8 mouse cellular contexts compared by ENCODE assay signal in the genomic region with DNA sequence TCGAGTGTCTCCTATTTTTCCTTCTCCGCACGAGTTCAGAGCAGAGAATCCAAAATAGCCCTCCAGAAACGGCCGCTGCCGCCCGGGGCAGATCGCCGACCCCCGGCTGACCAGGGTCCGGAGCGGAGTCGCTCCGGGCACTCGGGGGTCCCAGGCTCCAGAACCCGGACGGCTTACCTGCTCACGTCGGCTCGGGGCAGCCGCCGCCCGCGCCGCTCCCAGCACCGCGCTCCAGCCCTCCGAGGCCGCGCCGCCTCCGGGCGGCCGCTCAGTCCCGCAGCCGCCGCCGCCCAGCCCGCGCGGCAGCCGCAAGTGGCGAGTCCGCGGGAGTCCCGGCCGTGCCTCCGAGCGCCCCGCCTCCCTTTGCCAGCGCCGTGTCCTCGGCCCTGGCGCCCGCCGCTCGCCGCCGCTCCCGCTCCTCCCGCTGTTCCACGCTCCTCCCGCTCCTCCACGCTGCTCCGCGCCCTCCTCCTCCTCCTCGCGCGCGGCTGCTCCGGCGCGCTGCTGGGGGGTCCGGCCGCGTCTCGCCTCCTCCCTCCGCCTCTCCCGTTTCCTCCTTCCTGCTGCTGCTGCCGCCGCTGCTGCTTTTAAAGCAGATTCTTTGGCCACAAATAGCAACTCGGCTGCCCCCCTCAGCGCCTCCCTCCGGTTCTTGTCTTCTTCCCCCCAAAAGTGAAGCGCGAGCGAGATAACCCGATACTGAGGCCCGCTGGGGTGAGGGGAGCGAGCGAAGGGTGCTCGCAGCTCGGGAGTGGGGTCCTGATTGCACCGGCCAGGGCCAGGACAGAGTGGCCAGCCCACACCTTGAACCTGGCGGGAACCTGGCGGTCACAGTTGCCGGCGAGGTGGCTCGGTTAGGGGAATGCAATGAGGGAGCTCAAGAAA.
DNase-seq lines count a peak whose midpoint lies in the region; ATAC-seq lines count a peak whose summit lies in the region.

No protein-coding gene starts in this region.

- peak overlapping the region; percentile 93 for H3K27ac ChIP-seq in hindbrain, embryonic 12.5 days
- H3K27ac ChIP-seq in lung, embryonic 15.5 days = peak overlapping the region; percentile 91

- H3K4me2 ChIP-seq in hindbrain, embryonic 12.5 days (replicated peaks) = peak overlapping the region; percentile 76
- peak overlapping the region; percentile 94 for H3K4me2 ChIP-seq in lung, embryonic 15.5 days

- H3K4me1 ChIP-seq in hindbrain, embryonic 12.5 days = peaks cover 9% of the 10 kb centered on the region
- peaks cover 5% of the 10 kb centered on the region; the same call in 1 of the 2 replicates for H3K4me1 ChIP-seq in lung, embryonic 15.5 days

- no peaks in the 10 kb centered on the region for H3K36me3 ChIP-seq in hindbrain, embryonic 12.5 days
- H3K36me3 ChIP-seq in lung, embryonic 15.5 days = no peaks in the 10 kb centered on the region

- H3K9ac ChIP-seq in hindbrain, embryonic 12.5 days = peak overlapping the region; percentile 93
- peak overlapping the region; percentile 90 for H3K9ac ChIP-seq in lung, embryonic 15.5 days

- WGBS in hindbrain, embryonic 12.5 days = under 1% methylated on average over 91 of the region's 99 CpGs
- under 1% methylated on average over 99 of the region's 99 CpGs for WGBS in lung, embryonic 15.5 days

- peak overlapping the region; percentile 84 for H3K4me3 ChIP-seq in hindbrain, embryonic 12.5 days
- H3K4me3 ChIP-seq in lung, embryonic 15.5 days = peak overlapping the region; percentile 82

- peak; percentile 70 for DNase-seq in ZHBTc4 (ENCODE audit: low read depth, low spot score)
- DNase-seq in cerebellum, postnatal 14 days = peak; percentile 81 to 90
- DNase-seq in gastrocnemius, adult 18-20 months (ENCODE audit: low spot score) = peak; percentile 53
- DNase-seq in layer of hippocampus, postnatal 25 days (ENCODE audit: extremely low spot score in 1 of 2, low spot score in 1 of 2) = peak; percentile 47 to 66
- peak; percentile 74 for DNase-seq in retina, embryonic 14.5 days (ENCODE audit: low spot score)
- DNase-seq in B cell, adult 2 months = no peak

- no peaks in the 10 kb centered on the region for H3K9me3 ChIP-seq in hindbrain, embryonic 12.5 days (replicated peaks)
- no peaks in the 10 kb centered on the region for H3K9me3 ChIP-seq in lung, embryonic 15.5 days

- peak; percentile 87 for ATAC-seq in hindbrain, embryonic 12.5 days (ENCODE audit: low FRiP score)
- ATAC-seq in lung, embryonic 15.5 days (ENCODE audit: borderline replicate concordance, extremely low read depth, low FRiP score, low TSS enrichment) = peak; percentile 83

- no peaks in the 10 kb centered on the region for H3K27me3 ChIP-seq in hindbrain, embryonic 12.5 days
- H3K27me3 ChIP-seq in lung, embryonic 15.5 days = 0 out of 2 replicates have a peak, but pooled peaks cover 2% of the 10 kb centered on the region

Comparison
In these comparisons a context has a peak if more than half of its experiments do, and no peak if none do; other contexts are left out.
1. DNase-seq: peak in ZHBTc4 (single experiment), cerebellum, postnatal 14 days (2 of 2), gastrocnemius, adult 18-20 months (single experiment), layer of hippocampus, postnatal 25 days (2 of 2) and retina, embryonic 14.5 days (single experiment); none in B cell, adult 2 months (0 of 2).